Mouse (Mus musculus) gastrocnemius, adult 8-10 months (tissue): ENCODE results near the gene Ypel2. TPM values are rescaled to one million over a fixed set of nuclear protein-coding genes. Genes with fewer than 3 reads are reported as not detected.

Source experiments
- DNase-seq, 2 experiments: peaks; one replicate each; pipeline ENCODE4 v3.0.0; 2022; ENCODE audit warnings: low spot score in 2 of 2
- total RNA-seq, 4 experiments: library from RNA; stranded (reverse); gene quantifications; 2 replicates each; pipeline ENCODE4 v1.2.4; 2022

Ypel2 gene
- total RNA-seq, 4 experiments from 2014 or later: 4.5 to 6.8 (median 4.9) TPM

GRCm38 (mm10) chr11:86905261-86905660, 88.2 kb downstream of the Ypel2 start:
- DNase-seq: no peak

GRCm38 (mm10) chr11:86904706-86905105, 88.8 kb downstream of the Ypel2 start:
- DNase-seq: no peak

- no peak for DNase-seq
Observed at GRCm38 (mm10) chr11:86898367-86898766, 95.1 kb downstream of the Ypel2 start.

DNA sequence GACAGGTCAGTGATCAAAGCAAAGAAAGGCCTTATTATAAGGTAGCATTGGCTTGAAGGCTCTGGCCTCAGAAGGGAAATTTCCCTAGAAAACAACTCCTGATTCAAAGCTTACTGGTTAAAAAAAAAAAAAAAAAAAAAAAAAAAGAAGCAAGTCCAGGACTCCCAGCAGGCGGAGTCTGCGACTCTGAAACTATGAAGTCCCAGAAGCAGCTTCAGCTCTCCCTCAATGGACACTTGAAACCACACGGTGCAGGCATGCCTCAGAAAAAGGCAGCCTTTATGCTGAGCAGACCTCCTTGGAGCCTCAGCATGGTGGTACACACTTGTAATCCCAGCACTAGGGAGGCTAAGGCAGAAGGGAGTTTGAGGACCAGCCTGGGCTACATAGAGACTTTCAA, 97.9 kb downstream of the Ypel2 start:
- no peak for DNase-seq

DNA sequence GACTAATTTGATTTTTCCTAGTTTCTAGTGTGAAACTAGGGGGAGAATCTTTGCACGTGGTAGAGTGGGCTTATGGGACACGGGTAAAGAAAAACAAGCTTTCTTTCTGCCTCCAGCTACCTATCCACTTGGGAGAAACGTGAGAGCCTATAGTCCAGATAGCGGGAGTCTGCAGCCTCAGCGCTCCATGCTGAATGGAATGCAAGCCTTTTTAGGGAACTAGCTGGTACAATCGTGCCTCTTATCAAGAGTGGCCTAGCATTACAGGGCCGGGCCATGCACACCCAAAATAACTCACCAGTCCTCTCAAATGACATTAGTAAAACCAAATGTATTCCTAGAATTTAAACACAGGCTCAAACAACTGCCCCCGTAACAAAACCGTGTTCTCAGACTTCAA, 98.4 kb downstream of the Ypel2 start:
- DNase-seq: no peak

DNA sequence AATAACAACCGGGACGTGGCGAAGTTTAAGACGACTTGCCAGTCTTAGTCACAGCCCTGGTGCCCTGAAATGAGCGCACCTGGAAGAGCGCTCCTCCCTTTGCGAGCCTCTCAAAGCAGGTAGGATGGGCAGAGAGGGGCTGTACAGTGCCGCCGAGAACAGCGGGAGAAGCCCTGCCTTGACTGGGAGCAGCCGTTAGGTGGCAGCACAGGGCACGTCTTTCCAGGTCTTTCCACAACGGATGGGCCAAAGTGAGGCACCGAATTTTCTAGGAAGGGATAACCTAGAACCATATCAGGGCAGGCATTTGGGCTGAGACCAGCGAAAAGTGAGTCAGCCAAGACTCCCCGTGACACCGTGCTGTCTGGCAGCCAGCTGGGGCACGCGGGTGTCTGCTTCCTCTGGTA, 99.3 kb downstream of the Ypel2 start:
- peak; percentile 65 to 69 for DNase-seq

DNA sequence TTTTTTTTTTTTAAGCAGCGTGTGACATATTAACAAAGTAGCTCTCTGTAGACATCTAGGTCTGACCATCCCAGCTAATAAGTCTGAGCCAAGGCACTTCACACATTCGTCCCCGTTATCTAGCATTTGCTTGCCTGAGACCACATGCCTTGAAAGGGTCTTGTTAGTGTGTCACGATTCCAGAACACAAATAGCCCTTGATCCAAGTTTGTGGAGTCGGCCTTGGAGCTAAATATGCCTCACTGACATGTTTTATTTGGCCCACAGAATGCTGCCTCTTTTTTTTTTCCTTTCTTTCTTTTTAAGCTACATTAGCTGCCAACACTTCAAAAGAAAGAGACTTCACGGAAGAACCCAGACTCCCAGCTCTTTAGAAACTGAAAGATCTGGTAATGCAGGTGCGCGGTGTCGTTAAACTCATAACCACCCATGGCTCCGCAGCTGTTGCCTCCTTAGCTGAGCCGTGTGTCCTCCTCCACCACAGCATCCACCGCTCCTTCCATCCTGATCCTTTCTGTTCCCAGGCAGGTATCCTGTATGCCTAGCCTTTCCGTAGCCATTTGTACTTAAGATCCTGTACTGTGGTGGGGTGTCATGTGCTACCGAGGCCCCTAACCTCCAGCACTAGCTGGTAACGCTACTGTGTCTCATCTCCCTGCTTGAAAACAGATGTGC, 100.4 kb downstream of the Ypel2 start:
- no peak for DNase-seq

Other genes starting within 250 kb of the Ypel2 start
- 100 to 1,000 TPM; 106 to 149 (median 123) TPM for gene Cltc, start 236.1 kb downstream of the Ypel2 start, total RNA-seq
- 10 to 100 TPM; 11.7 to 15.0 (median 14.1) TPM for gene Dhx40, start 186.0 kb downstream of the Ypel2 start, total RNA-seq
- gene Gdpd1, start 80.4 kb upstream of the Ypel2 start, total RNA-seq: 1 to 10 TPM; 3.6 to 4.5 (median 3.8) TPM
- gene Smg8, start 93.1 kb upstream of the Ypel2 start, total RNA-seq: 1 to 10 TPM; 7.9 to 9.6 (median 9.1) TPM
- gene Prr11, start 115.0 kb upstream of the Ypel2 start, total RNA-seq: under 1 TPM; 0.10 to 0.15 (median 0.11) TPM
- gene Ska2, start 115.5 kb upstream of the Ypel2 start, total RNA-seq: 1 to 10 TPM; 3.1 to 7.4 (median 4.3) TPM
- 1 to 10 TPM; 3.5 to 5.7 (median 4.2) TPM for gene Trim37, start 133.4 kb upstream of the Ypel2 start, total RNA-seq